Mouse (Mus musculus): ENCODE measurements around the gene Gm128.

- TF ChIP-seq POLR2A (IDR thresholded peaks at IDR 0.05; ENCODE audit: insufficient read length, low read depth): no peak
- no peak for TF ChIP-seq POLR2AphosphoS2 (IDR thresholded peaks at IDR 0.05; ENCODE audit: insufficient read length, low read depth)
These were observed 27.8 kb downstream of the Gm128 start for GRCm38 (mm10) chr3:95213609-95213975.
